Mouse (Mus musculus) E14TG2a.4 (cell line): ENCODE measurements around the gene Tbc1d20.

Experiments
- H3K27me3 ChIP-seq: 2 replicates; pipeline ENCODE4 v1.6.1; 2014; ENCODE audit warnings: low read length, control low read depth; ENCODE audit not compliant: insufficient read depth
- H3K36me3 ChIP-seq: 2 replicates; pipeline ENCODE4 v1.6.1; 2014; ENCODE audit warnings: low read length, control low read depth; ENCODE audit not compliant: insufficient read depth
- H3K4me1 ChIP-seq: replicated peaks from 2 replicates; pipeline ENCODE4 v1.6.1; 2014; ENCODE audit warnings: low read depth, low read length, control low read depth
- H3K4me3 ChIP-seq: replicated peaks from 2 replicates; pipeline ENCODE4 v1.5.1; 2014; ENCODE audit warnings: mild to moderate bottlenecking, low read length
- H3K9me3 ChIP-seq: 2 replicates; pipeline ENCODE4 v1.6.1; 2014; ENCODE audit warnings: low read length, control low read depth
- CTCF ChIP-seq: conservative IDR thresholded peaks from 2 replicates; pipeline ENCODE4 v1.5.1; 2014; ENCODE audit warnings: low read length
- NANOG ChIP-seq: IDR thresholded peaks from 2 replicates; pipeline ENCODE4 v1.6.1; 2014; ENCODE audit warnings: borderline replicate concordance, low read length, mixed read lengths
- POU5F1 ChIP-seq: IDR thresholded peaks from 2 replicates; pipeline ENCODE4 v1.6.1; 2014; ENCODE audit warnings: low read length, borderline replicate concordance

Gene Tbc1d20

GRCm38 (mm10) chr2:152332101-152332825, 38.6 kb downstream of the Tbc1d20 start, which contains the start of gene Rbck1:
Rbck1 (minus strand) TSS chr2:152332653.
- TF ChIP-seq CTCF (no peak), POU5F1 (no peak), NANOG (no peak)
- H3K4me3 ChIP-seq = peak within 1 kb of the TSS; percentile 97

GRCm38 (mm10) chr2:152333345-152334006, 39.8 kb downstream of the Tbc1d20 start:
- H3K4me1 ChIP-seq = peaks cover 77% of the 10 kb centered on the region
- H3K27me3 ChIP-seq = no peaks in the 10 kb centered on the region
- no peak for TF ChIP-seq POU5F1
- TF ChIP-seq CTCF = no peak
- no peak for TF ChIP-seq NANOG
- H3K4me3 ChIP-seq = no peak overlapping the region
- peaks cover 48% of the 10 kb centered on the region for H3K36me3 ChIP-seq
- no peaks in the 10 kb centered on the region for H3K9me3 ChIP-seq

More at GRCm38 (mm10) chr2:152332101-152332825, 38.6 kb downstream of the Tbc1d20 start, which contains the start of gene Rbck1:
- peaks cover 48% of the 10 kb centered on the region for H3K36me3 ChIP-seq
- H3K27me3 ChIP-seq = no peaks in the 10 kb centered on the region
- peaks cover 76% of the 10 kb centered on the region for H3K4me1 ChIP-seq
- no peaks in the 10 kb centered on the region for H3K9me3 ChIP-seq

DNA sequence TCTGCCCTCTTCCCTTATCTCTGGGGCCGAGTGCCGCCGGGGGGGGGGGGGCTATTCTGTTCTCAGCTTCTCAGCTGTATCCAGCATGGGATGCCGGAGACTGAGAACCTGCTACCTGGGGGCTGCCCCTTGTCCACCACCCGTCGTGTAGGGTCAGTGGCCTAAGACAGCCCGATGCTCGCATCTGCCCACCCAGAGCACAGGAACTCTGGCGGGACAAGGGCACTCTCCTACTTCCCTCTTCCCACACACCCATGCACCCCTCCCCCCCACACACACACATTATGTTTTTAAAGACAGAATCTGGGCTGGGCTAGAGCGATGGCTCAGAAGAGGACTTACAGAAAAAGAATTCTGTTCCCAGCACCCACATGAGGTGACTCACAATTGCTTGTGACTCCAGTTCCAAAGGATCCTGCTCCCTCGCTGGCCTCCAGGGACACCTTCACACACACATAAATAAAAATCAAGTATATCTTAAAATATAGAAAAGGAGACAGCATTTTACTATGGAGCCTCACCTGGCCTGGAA, 41.7 kb downstream of the Tbc1d20 start:
- TF ChIP-seq NANOG (no peak), POU5F1 (no peak), CTCF (no peak)
- H3K4me1 ChIP-seq = peaks cover 77% of the 10 kb centered on the region
- peaks cover 47% of the 10 kb centered on the region for H3K36me3 ChIP-seq
- H3K27me3 ChIP-seq = no peaks in the 10 kb centered on the region
- H3K9me3 ChIP-seq = no peaks in the 10 kb centered on the region
- H3K4me3 ChIP-seq = no peak overlapping the region

- peaks cover 68% of the 10 kb centered on the region for H3K4me1 ChIP-seq
- TF ChIP-seq CTCF (no peak), POU5F1 (no peak), NANOG (no peak)
- peaks cover 50% of the 10 kb centered on the region for H3K36me3 ChIP-seq
- H3K4me3 ChIP-seq = no peak overlapping the region
- H3K9me3 ChIP-seq = no peaks in the 10 kb centered on the region
- no peaks in the 10 kb centered on the region for H3K27me3 ChIP-seq
These were observed 43.2 kb downstream of the Tbc1d20 start for GRCm38 (mm10) chr2:152336856-152337255.

DNA sequence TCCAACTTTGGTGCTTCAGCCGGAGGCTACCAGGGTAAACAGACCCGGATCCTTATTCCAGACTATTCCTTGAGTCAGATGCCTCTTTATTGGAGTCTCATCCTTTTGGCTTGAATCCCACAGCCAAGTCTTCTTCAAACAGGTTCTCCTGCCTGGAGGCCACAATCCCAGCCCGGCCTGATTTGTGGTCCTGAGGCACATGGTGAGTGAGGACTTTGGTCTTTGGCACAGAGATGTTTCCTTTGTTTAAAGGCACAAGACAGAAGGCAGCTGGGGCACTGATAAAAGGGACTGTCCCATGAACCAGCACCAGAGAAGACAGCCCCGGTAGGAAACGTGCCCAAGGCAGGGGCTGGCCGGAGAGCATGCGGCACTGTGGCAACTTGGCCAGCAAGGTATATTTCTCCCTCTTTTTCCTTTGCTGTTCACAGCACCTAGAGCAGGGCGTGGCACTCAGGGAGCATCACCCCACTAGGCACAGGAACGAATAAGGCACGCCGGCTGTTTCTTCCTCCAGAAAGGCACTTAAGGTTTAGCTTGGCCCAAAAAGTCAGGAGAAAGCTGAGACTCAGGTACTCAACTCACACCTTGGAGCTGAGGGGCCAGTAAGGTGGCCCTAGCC, 44.1 kb downstream of the Tbc1d20 start:
- Histone ChIP-seq H3K9me3 (no peaks in the 10 kb centered on the region), H3K27me3 (no peaks in the 10 kb centered on the region), H3K36me3 (peaks cover 58% of the 10 kb centered on the region), H3K4me1 (peaks cover 73% of the 10 kb centered on the region), H3K4me3 (0 out of 2 replicates have a peak overlapping the region, but pooled peaks have one; percentile 10)
- no peak for TF ChIP-seq POU5F1
- TF ChIP-seq CTCF = no peak
- TF ChIP-seq NANOG = no peak

GRCm38 (mm10) chr2:152338319-152338718, 44.7 kb downstream of the Tbc1d20 start:
- Histone ChIP-seq H3K36me3 (peaks cover 62% of the 10 kb centered on the region), H3K4me1 (peaks cover 73% of the 10 kb centered on the region), H3K4me3 (0 out of 2 replicates have a peak overlapping the region, but pooled peaks have one; percentile 10), H3K9me3 (no peaks in the 10 kb centered on the region), H3K27me3 (no peaks in the 10 kb centered on the region)
- TF ChIP-seq POU5F1 (no peak), NANOG (no peak), CTCF (no peak)

DNA sequence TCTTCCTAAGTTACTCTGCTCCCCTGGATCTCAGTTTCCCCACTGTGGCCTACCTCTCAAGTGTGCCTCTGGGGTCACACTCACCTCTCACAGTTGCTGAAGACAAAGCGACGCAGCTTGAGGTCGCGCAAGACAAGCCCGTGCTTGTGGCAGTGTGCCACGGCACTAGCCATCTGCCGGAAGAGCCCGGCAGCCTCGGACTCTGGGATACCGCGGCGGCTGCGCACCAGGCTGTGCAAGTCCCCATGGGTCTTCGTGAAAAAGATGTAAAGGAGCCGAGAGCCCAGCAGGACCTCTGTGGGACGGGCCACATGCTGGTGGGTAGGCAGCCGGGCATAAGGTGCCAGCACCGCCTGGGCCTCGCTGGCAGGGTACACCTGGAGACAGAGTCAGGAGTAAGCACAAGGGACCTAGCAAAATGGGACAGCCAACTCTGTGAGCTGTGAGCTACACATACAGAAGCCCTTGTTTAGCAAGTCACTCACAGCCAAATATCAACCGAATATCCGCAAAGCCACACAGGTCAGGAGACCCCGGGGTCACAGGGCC, 46.1 kb downstream of the Tbc1d20 start:
- Histone ChIP-seq H3K27me3 (no peaks in the 10 kb centered on the region), H3K4me3 (peak overlapping the region; percentile 72), H3K36me3 (peaks cover 62% of the 10 kb centered on the region), H3K4me1 (peaks cover 68% of the 10 kb centered on the region), H3K9me3 (no peaks in the 10 kb centered on the region)
- no peak for TF ChIP-seq NANOG
- no peak for TF ChIP-seq CTCF
- no peak for TF ChIP-seq POU5F1
